Mouse (Mus musculus): Measurements from ENCODE around the gene Olfr1465.

DNA sequence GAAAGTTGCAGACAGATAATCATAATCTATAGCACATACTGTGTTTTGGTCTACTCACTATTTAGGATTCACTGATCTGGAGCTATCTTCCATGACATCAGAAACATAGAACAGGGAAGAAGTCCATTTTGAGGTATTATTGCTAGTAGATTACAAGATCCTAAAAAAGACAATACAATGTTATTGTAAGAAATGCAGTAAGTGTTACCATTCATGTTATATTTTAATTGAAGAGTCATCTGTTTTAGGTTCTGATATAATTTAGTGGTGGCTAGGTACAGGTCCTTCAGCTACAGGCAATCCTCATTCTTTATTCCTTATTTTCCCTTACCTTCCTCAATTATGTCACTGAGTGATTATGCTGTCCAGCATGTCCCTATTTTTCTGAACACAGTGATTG, at the start of gene Olfr1465:
- no peak for TF ChIP-seq CTCF (IDR thresholded peaks at IDR 0.05; ENCODE audit: borderline replicate concordance, control insufficient read depth, extremely low read depth, insufficient read depth, low read length, poor library complexity)
- TF ChIP-seq POLR2A (IDR thresholded peaks at IDR 0.05; ENCODE audit: control insufficient read depth, extremely low read depth, insufficient read depth, low read length, poor library complexity) = no peak
